Mouse (Mus musculus): ENCODE measurements around the gene Sprtn. TPM values are rescaled to one million over a fixed set of nuclear protein-coding genes. Genes with fewer than 3 reads are reported as not detected.

Gene Sprtn
- 10 to 100 TPM; 11.6 to 14.8 TPM for total RNA-seq (2021)

GRCm38 (mm10) chr8:124897386-124898250 is at the start of gene Sprtn, which contains the start of gene Exoc8:
Gene Sprtn, plus strand, starts transcription at chr8:124897886.
Gene Exoc8, minus strand, starts transcription at chr8:124897705.
- DNase-seq (ENCODE audit: extremely low spot score in 1 of 2, low spot score in 1 of 2), result peak; percentile 98 to 99

DNA sequence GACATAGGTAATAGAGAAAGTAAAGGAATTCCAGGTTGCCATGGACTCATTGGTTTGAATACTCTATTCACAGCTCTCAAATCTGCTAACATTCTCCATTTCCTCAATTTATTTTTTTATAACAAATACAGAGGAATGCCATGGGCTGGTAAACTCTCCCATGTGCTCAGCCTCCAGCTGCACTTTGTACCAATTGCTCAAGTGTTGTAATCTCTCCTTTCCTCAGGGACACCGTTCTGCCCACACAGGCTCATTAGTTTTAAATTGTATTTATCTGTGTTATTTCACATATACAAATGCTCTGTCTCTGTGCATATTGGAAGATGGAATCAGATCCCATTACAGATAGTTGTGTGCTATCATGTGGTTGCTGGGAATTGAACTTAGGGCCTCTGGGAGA is 44.2 kb upstream of the Sprtn start:
- no peak for DNase-seq (ENCODE audit: extremely low spot score in 1 of 2, low spot score in 1 of 2)

GRCm38 (mm10) chr8:124859466-124859865 is 38.2 kb upstream of the Sprtn start:
- no peak for DNase-seq (ENCODE audit: extremely low spot score in 1 of 2, low spot score in 1 of 2)

DNA sequence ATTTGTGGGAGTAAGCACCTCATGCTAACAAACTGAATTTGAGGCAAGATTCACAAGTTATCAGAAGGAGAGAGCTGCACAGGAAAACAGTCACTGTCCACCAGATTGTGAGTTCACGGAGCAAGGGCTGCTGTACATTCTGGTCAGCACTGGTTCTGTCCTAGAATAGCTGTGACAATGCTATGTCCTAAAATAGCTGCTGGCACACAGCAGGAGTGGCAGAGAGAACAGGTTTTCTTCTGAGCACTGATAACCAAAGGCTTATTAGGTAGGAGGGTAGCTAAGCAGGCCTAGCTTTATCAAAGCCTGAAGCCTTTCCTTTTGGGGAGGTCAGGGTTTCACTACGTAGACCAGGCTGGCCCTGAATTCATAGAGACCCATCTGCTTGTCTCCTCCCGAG is 37.5 kb upstream of the Sprtn start:
- DNase-seq (ENCODE audit: extremely low spot score in 1 of 2, low spot score in 1 of 2), result no peak

DNA sequence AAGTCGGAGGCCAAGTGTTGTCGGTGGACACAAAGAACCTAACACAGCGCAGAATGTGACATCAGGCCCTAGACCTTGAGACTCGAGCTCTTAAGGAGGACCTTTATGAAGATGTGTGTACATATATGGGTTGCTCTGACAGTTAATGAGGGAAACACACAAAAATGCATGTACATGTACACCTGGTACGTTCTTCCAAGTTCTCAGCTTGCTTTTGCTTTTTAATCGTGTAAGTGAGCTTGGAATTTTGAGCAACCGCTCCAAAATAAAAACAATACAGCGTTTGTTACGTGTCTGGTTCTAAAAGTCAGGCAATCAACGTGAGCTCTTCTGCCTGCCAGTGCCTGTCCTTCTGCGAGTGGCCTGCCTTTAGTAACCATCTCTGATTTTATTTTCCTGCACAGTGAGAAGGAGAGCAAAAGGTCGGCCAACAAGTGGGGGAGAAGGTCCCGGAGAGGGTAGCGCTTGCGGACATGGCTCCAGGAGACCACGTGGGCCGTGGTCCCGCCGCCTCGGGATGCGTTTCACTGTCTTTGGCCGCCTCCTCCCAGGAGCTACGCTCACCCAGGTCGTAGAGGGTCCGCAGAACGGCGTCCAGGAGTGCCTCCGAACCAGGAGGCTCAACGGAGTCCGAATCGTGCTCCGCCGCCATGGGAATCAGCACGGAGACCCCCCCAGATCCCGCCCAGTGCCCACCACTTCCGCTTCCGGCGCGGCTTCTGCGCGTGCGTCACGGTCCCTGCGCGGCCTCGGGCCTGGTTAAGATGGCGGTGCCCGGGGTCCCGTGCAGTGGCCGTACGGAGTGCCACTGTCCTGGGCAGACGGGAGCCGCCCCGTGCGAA is 35.1 kb upstream of the Sprtn start, which contains the start of the genes Gnpat and 2810004N23Rik:
Gene Gnpat (plus strand): TSS at position 713 of the 842 bp plus-strand sequence.
Gene 2810004N23Rik (minus strand): TSS at position 800 of the 842 bp plus-strand sequence.
- peak; percentile 94 to 98 for DNase-seq (ENCODE audit: extremely low spot score in 1 of 2, low spot score in 1 of 2)

DNA sequence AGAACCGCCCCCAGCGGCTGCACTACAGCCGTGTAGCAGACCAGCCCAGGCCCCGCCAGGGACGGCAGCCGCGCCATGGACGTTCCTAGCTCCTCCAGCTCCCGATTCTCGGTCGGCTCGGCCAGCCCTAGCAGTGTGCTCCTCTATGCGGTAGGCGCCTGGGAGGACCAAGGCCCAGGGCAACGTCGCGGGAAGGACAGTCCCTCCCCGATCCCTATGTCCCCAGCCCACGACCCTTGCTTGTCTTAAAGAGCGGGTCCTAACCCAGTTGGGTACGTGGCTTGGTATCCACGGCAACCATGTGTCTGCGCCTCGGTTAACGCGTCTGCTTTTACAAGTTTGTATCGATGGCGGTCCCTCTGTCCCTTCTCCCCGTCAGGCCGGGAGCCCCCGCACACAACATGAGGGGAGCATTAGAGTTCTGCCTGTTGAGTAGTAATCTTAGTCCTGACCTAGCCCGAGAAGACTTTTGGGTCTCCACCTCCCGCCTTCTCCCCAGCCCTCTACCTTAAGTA is 34.5 kb upstream of the Sprtn start:
- no peak for DNase-seq (ENCODE audit: extremely low spot score in 1 of 2, low spot score in 1 of 2)

GRCm38 (mm10) chr8:124863729-124864128 is 34.0 kb upstream of the Sprtn start:
- DNase-seq (ENCODE audit: extremely low spot score in 1 of 2, low spot score in 1 of 2), result no peak

GRCm38 (mm10) chr8:124866669-124867068 is 31.0 kb upstream of the Sprtn start:
- DNase-seq (ENCODE audit: extremely low spot score in 1 of 2, low spot score in 1 of 2), result no peak

GRCm38 (mm10) chr8:124867126-124867525 is 30.6 kb upstream of the Sprtn start:
- no peak for DNase-seq (ENCODE audit: extremely low spot score in 1 of 2, low spot score in 1 of 2)

GRCm38 (mm10) chr8:124869708-124870107 is 28.0 kb upstream of the Sprtn start:
- no peak for DNase-seq (ENCODE audit: extremely low spot score in 1 of 2, low spot score in 1 of 2)

DNA sequence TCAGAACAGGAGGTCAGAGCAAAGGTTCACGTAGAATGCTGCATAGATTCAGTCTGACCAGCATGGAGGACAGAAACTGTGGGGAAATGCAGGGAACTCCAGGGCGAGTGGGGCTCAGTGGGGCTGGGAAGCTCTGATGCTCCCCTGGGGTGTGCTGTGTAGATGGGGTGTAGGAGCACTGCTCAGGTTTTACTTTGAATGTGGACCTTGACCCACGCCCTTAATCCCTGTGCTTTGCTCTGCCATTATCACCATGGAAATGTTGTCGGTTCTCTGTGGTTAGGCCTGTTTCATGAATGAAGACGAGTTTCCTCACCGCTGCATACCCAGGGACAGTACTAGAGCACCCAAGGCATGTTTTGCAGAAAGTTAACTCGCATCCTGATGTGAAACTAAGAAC is 26.2 kb upstream of the Sprtn start:
- DNase-seq (ENCODE audit: extremely low spot score in 1 of 2, low spot score in 1 of 2), result no peak

- DNase-seq (ENCODE audit: extremely low spot score in 1 of 2, low spot score in 1 of 2), result no peak
These were observed 25.6 kb upstream of the Sprtn start for GRCm38 (mm10) chr8:124872081-124872480.

GRCm38 (mm10) chr8:124872690-124873089 is 25.0 kb upstream of the Sprtn start:
- DNase-seq (ENCODE audit: extremely low spot score in 1 of 2, low spot score in 1 of 2), result no peak

DNA sequence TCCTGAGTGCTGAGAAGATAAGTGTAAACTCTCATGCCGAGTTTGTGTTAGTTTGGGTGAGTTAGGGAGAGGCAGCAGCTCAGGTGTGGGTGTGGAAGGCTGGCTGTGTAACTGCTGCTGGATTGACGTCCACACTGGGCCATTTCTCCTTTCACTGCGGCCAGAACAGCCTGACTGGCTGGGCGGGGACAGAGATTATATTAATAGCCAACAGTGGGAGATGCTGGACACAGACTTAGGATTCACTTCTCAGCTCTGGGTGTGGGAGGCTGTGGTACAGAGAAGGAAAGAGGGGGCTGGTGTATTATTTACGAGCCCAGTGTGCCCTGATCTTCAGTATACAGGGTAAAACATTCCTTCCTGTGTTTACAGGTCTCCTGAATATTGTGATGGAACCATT is 19.5 kb upstream of the Sprtn start:
- no peak for DNase-seq (ENCODE audit: extremely low spot score in 1 of 2, low spot score in 1 of 2)

DNA sequence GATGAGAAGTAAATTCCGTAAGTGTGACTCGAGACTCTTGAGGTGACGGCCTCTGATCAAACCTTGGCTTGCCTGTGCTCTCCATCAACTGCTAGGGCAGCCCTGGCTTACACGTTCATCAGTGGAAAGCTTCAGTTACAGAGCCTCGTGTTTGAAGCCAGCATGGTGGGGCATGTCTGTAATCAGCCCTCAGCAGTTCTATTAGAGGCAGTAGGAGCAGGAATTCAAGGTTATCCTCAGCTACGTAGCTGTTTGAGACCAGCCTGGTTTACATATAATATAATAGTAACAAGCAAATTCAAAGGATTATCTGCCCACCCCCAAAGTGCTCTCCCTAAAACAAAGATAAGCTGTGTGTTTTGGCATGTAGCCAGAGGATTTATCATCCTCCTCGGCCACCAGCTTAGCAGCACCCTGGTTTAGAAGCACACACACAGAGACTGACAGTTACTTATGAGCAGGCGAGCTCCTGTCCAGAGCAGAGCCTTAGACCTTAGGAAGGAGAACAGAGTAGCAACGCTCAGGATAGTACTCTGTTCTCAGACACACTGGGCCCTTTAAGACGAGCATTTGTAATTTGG is 18.6 kb upstream of the Sprtn start:
- no peak for DNase-seq (ENCODE audit: extremely low spot score in 1 of 2, low spot score in 1 of 2)

DNA sequence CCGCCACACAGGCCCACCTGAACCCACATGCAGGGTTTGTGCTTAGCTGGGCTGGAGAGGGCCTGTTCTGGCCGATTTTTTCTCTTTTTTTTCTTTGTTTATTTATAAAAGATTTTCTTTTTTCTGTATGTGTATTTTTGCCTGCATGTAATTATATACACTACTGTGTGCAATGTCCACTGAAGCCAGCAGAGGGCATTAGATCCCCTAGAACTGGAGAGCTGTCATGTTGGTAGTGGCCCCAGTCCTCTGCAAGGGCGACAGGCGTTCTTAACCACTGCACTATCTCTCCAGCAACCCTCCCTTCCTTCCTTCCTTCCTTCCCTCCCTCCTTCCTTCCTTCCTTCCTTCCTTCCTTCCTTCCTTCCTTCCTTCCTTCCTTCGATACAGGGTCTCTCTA is 9.3 kb upstream of the Sprtn start:
- DNase-seq (ENCODE audit: extremely low spot score in 1 of 2, low spot score in 1 of 2), result no peak

DNA sequence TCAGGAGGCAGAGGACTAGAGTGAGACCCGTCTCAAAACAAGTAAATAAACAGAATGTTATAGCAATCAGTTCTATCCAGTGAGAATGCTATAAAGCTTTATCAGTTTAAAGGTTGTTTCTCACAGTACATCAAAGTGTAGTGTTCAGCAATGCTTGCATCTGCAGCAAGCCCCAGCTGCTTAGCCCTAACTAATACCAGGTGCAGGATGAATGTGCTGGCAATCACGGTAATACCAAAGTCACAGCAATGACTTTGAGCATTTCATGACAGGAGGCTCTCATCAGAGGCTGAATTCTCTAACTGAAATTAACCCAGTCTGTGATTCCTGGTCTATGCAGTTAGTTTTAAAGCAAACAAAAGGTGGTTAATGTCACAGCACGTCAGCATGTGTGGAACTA is 5.1 kb upstream of the Sprtn start:
- DNase-seq (ENCODE audit: extremely low spot score in 1 of 2, low spot score in 1 of 2), result no peak

DNA sequence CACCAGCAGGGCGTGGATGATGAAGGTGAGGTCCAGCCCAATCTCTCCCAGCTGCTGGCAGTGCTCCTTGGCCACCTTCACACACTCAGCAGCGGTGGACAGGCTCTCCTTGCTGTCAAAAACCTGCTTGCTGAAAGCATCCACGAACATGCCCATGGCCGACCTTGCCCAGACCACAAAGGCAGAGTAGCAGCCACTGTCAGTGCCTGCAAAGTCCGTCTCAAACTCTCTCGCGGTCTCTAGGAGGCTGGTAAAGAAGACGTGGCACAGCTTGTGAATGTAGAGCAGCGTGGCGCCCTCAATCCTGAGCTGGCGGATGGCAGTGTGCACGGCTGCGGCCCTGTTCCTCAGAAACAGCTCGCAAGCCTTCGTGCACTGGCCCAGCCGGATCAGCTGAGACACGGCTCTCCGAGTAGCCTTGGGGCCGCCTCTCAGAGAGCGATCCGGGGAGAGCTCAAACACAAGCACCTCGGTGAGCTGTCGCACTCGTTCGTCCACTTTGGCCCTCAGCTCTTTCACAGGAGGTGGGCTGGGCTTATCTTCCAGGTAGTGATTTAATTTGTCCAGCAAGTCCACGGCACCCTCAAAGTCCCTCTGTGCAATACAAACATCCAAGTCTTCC is 1.6 kb upstream of the Sprtn start:
- no peak for DNase-seq (ENCODE audit: extremely low spot score in 1 of 2, low spot score in 1 of 2)

DNA sequence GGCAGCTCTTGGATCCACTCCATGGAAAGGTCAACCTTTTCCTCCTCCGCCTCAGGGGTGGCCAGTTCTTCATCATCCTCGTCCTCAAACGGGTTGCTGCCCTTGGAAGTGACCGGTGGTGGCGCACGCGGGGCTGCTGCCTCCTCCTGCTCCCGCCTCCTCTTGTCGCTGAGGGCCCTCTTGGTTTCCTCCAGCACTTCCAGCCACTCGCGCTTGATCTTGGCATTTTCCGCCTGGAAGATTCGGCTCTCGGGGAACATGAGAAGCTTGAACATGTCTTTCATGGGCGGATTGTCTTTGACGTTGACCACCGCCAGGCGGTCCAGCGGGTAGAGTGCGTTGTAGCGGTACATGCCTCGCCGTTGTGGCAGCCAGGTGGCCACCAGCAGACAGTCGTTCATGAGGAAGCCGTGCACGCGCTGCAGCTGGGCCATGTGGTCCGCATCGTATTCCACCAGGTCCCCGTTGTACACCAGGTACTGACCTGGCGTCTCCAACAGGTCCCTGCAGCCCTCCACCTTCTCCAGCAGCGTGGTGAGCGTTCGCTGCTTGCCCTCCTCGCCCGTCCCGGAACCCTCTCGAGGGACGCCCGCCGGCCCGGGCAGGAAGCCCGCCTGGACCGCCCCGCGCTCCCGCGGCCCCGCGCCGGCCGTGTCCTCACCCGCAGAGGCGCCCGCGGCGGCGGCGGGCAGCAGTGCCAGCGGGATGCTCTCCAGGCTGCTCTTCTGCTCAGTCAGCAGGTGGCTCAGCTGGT is 877 bp upstream of the Sprtn start:
- peak; percentile 57 to 62 for DNase-seq (ENCODE audit: extremely low spot score in 1 of 2, low spot score in 1 of 2)
